Mouse (Mus musculus): ENCODE measurements around the gene Ascc2.

Ascc2 gene

GRCm38 (mm10) chr11:4637534-4638234 lies at the start of gene Ascc2:
Gene Ascc2 (plus strand): TSS chr11:4637747.
- peak; percentile 88 for DNase-seq (ENCODE audit: low read depth, low spot score)

DNA sequence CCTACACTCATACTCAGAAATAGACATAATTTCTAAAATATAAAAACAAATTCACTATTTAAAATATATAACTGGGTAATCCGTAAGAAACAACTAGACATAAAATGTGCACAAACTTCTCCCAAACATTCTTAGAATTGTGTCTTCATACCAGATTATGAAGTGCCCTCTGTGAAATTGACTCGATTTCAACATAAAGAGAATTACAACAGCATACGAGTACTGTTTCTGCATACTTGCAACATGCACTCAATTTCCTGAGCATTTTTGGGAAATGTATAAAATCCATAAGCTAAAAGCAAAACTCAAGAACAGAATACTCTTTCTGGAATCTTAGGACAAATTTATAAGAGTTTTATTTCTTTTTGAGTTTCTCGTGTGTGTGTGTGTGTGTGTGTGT lies 45.7 kb upstream of the Ascc2 start:
- no peak for DNase-seq (ENCODE audit: low read depth, low spot score)

- no peak for DNase-seq (ENCODE audit: low read depth, low spot score)
Observed at GRCm38 (mm10) chr11:4593491-4593848, 44.1 kb upstream of the Ascc2 start.

GRCm38 (mm10) chr11:4593849-4594607 lies 43.5 kb upstream of the Ascc2 start:
- no peak for DNase-seq (ENCODE audit: low read depth, low spot score)

DNA sequence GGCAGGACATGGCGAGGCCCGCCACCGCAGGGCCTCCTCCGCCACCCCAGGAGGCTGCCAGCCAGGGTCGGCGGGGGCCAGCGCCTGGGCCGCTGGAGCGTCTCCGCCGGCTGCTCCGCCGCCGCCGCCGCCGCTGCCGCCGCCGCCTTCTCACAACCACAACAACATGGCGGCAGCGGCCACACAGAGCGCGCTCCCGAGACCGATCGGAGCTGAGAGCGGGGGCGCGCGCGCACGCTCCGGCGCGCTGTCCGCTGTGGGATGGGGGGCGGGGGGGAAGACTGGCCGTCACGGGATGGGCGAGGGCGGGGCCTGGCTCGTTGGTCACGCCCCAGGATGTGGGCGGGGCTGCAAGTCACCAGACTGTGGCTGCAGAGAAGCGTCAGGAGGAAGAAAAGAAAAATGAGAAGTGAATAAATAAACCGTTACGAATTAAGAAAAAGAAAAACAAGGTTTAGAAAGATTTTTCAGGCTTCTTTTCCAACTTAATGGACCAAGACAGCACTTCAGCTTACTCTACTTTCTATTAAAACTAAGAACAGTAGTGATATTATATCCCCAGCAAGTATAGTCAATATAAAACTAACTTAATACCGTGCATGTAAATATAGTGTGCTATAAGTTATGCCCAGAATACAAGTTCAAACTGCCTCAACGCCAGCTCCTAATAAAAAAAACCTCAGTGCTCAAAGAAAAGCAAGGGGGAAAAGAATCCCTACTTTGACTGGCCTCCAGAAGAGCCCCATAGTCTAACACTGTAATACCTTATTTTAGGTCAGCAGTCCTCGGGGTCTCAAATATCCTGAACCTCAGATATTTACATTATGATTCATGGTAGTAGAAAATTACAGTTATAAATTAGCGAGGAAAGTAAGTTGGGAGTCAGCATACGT lies 42.7 kb upstream of the Ascc2 start, which contains the start of gene Mtmr3:
TSS of gene Mtmr3 (minus strand) at position 256 of the 893 bp plus-strand sequence.
- peak; percentile 98 for DNase-seq (ENCODE audit: low read depth, low spot score)

DNA sequence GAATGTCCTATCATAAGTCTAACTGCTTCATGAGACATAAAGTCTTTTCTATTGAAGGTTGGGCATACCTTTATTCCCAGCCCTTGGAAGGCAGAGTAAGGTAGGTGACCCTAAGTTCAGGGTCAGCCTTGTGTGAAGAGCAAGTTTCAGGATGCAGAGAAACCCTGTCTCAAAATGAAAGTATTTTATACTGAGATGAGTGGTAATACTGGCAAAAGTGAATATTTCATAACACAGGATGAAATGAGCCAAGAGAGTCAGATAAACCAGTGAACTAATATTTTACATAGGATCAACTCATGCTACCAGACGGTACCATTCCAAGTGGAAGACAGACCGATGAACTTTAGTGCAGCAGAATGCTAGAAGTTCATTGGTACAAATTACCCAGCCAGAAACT lies 39.1 kb upstream of the Ascc2 start:
- DNase-seq (ENCODE audit: low read depth, low spot score) = no peak

- DNase-seq (ENCODE audit: low read depth, low spot score) = no peak
Observed at GRCm38 (mm10) chr11:4599916-4600315, 37.6 kb upstream of the Ascc2 start.

DNA sequence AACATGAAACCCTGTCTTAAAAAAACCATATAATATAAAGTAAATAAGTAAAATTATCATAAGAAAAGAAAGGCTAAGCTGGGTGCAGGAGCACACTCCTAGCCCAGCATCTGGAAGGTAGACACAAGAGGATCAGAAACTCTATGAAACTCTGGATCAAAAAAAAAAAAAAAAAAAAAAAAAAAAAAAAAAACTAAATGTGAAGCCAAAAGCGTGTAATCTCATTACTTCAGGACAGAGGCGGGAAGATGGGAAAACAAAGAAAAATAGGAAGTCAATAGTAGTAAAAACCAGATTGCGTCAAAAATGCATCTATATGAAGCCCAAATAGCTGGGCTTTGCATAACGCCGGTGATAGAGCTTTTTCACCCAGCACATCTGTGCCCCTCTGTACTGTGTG lies 35.7 kb upstream of the Ascc2 start:
- DNase-seq (ENCODE audit: low read depth, low spot score) = no peak

GRCm38 (mm10) chr11:4602691-4603441 lies 34.7 kb upstream of the Ascc2 start:
- no peak for DNase-seq (ENCODE audit: low read depth, low spot score)

DNA sequence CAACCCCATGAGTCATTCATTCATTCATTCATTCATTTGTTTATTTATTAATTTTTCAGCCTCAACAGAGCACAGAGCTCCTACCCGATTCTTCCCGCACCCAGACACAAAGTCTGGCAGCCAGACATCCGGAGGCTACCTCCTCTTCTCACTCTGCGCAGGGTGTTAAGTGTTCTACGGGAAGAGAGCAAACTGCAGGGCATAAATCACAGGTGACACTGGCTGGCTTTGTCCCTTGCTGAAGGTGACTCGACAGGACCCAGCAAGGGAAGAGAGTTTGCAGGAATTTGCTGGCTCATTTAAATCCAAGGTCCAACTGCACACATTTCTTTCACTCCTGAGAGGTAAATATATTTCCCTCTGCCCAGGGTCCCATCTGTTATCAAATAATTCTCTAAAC lies 33.1 kb upstream of the Ascc2 start:
- no peak for DNase-seq (ENCODE audit: low read depth, low spot score)

GRCm38 (mm10) chr11:4605414-4605813 lies 32.1 kb upstream of the Ascc2 start:
- DNase-seq (ENCODE audit: low read depth, low spot score) = no peak

DNA sequence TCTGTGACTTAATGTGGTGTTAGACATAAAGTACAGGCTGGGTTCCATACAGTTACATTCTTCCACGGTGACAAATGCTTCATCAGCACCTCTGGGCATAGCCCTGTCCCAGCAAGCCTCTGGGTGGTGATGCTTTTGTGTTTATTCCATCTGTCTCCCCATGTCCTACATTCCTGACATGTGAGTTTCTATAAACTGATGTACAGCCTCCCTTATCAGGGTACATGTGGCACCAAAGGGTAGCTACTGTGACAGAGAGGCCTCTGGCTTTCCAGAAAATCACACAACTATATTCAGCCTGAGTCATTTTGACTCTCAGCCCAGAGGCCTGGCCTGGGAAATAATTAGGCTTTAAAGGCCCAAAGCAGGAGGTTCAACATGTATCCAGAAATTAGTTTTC lies 31.0 kb upstream of the Ascc2 start:
- DNase-seq (ENCODE audit: low read depth, low spot score) = no peak

- DNase-seq (ENCODE audit: low read depth, low spot score) = no peak
Observed at GRCm38 (mm10) chr11:4611904-4612303, 25.6 kb upstream of the Ascc2 start.

- no peak for DNase-seq (ENCODE audit: low read depth, low spot score)
Observed at GRCm38 (mm10) chr11:4620017-4620485, 17.5 kb upstream of the Ascc2 start, which contains the start of gene Gm11032. Gene Gm11032 (plus strand): TSS chr11:4620067.

DNA sequence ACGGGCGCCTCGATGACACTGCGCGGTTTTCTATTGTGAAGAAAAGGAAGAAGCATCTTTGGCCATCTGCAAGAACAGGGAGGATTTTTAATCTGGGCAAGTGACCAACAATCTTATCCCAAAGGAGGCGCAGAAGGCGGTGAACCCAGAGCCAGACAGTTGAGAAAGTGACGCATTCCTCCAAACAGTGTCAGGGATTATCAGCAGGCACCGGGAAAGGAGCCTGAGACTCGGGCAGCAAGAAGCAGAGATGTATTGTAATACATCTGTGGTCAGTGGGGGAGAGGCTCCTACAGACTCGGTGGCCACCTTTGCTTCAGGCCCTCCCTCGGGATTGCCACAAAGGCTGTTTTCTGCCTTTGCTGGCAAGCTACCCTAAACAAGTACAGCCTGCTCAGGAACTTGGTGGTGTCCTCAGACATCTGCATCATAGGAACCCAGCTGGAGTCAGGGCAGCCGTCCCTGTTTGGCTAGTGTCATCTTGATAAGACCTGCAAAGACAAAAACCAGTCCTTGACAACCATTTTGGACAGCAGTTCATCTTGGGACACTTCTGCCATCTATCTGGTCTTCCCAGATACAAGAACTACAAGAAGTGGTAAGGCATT lies 16.9 kb upstream of the Ascc2 start:
- DNase-seq (ENCODE audit: low read depth, low spot score) = no peak

GRCm38 (mm10) chr11:4621866-4622265 lies 15.7 kb upstream of the Ascc2 start:
- DNase-seq (ENCODE audit: low read depth, low spot score) = no peak

GRCm38 (mm10) chr11:4622442-4622986 lies 15.0 kb upstream of the Ascc2 start:
- no peak for DNase-seq (ENCODE audit: low read depth, low spot score)

DNA sequence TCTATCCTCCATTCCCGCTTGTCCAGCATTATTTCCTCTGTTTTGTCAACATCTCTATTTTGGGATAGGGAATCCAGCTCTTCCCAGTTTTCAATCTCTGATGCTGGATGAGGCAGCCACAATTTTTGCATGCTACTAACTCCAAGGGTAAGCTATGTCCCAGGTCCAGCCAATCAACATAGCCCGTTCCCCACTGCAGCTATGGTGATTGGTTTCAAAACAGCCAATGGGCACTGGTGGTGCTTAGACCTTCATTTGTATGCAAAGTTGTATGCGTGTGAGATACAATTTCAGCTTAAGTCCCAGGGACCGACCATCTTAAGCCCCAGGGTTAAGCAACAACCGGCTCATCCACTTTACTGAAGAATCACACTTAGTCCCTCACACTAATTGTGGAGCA lies 14.6 kb upstream of the Ascc2 start:
- DNase-seq (ENCODE audit: low read depth, low spot score) = no peak

GRCm38 (mm10) chr11:4625931-4626330 lies 11.6 kb upstream of the Ascc2 start:
- no peak for DNase-seq (ENCODE audit: low read depth, low spot score)

DNA sequence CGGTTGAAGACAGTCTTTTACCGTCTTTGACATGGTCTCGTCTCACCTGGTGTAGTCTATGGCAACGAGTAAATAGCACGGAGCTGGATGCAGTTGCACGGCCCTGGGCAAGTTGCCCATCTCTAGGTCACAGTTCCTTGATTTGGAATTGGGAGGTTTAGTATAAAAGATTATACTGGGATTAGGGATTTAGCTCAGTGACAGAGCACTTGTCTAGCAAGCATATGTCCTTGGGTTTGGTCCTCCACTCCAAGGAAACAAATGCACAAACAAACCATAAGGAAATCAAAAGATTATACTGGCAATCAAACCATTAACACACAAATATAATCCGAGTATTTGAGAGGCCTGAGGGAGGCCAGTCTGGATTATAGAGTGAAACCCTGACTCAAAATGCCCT lies 9.9 kb upstream of the Ascc2 start:
- DNase-seq (ENCODE audit: low read depth, low spot score) = no peak
